Mouse (Mus musculus) neural tube, embryonic 14.5 days (tissue): ENCODE data around the gene Myo1e. TPM values are rescaled to one million over a fixed set of nuclear protein-coding genes. Genes with fewer than 3 reads are reported as not detected.

Source experiments
- ATAC-seq: fragments of 200-750 bp; cut with Nextera tagmentation; 2 replicates; pipeline ENCODE4 v1.8.0; 2017; ENCODE audit warnings: low read depth, mild to moderate bottlenecking, moderate TSS enrichment, moderate library complexity
- H3K27ac ChIP-seq: fragments of 300-500 bp; sonication (generic); 2 replicates; pipeline ENCODE4 v1.5.1; 2014; ENCODE audit warnings: low read depth, mild to moderate bottlenecking, control low read depth, low read length, moderate library complexity, mixed read lengths
- H3K27me3 ChIP-seq: fragments of 300-500 bp; sonication (generic); 2 replicates; pipeline ENCODE4 v1.6.1; 2014; ENCODE audit warnings: low read length; ENCODE audit not compliant: control insufficient read depth, insufficient read depth
- H3K36me3 ChIP-seq: fragments of 300-500 bp; sonication (generic); 2 replicates; pipeline ENCODE4 v1.6.1; 2014; ENCODE audit warnings: low read length, mixed read lengths; ENCODE audit not compliant: control insufficient read depth, insufficient read depth
- H3K4me1 ChIP-seq: fragments of 300-500 bp; sonication (generic); 2 replicates; pipeline ENCODE4 v1.6.1; 2014; ENCODE audit warnings: low read length; ENCODE audit not compliant: control insufficient read depth, insufficient read depth
- H3K4me2 ChIP-seq: fragments of 300-500 bp; sonication (generic); 2 replicates; pipeline ENCODE4 v1.6.1; 2014; ENCODE audit warnings: mild to moderate bottlenecking, low read depth, low read length, control low read depth
- H3K4me3 ChIP-seq: fragments of 300-500 bp; sonication (generic); 2 replicates; pipeline ENCODE4 v1.5.1; 2014; ENCODE audit warnings: low read depth, low read length, control low read depth, mixed read lengths
- H3K9ac ChIP-seq: fragments of 300-500 bp; sonication (generic); replicated peaks from 2 replicates; pipeline ENCODE4 v1.6.1; 2014; ENCODE audit warnings: low read depth, mild to moderate bottlenecking, control low read depth, low read length, mixed read lengths
- H3K9me3 ChIP-seq: fragments of 300-500 bp; sonication (generic); 2 replicates; pipeline ENCODE4 v1.6.1; 2016; ENCODE audit warnings: low read length; ENCODE audit not compliant: control insufficient read depth
- WGBS: fragments of 180-500 bp; shearing (Covaris S2); extraction: QIAGEN DNeasy Blood & Tissue Kit; methylation state at CpG from one replicate; pipeline ENCODE4 v1.1.7; 2014; 5-methylcytosine and 5-hydroxymethylcytosine counted together
- polyA plus RNA-seq: library from polyadenylated mRNA; unstranded; fragments of >200 nt; fragmentation: Nextera tagmentation; extraction: Ambion mirVana; gene quantifications from 2 replicates; pipeline ENCODE4 v1.2.1, GENCODE M21; 2014

The Myo1e gene
- polyA plus RNA-seq, 1 experiment from 2014 or later: 3.6 TPM

DNA sequence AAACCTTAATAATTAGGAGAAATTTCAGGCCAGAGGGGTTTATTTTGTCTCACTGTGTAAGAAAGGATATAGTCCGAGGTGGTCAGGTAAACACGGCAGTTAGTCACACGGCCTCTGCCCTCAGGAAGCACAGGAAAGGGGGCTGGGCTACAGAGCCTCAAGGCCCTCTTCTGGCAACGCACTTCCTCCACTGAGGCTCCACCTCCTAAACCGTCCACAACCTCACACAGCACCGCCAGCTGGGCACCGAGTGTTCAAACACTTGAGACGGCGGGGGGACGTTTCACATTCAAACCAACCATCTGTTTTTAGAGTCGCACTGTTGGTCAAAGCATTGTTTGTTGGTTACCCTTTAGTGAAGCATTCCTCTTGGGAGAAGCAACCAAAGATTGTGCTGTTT lies 12.5 kb upstream of the Myo1e start:
- Histone ChIP-seq H3K36me3 (no peaks in the 10 kb centered on the region), H3K27ac (no peak overlapping the region), H3K9ac (no peak overlapping the region), H3K4me3 (no peak overlapping the region), H3K4me2 (no peak overlapping the region), H3K9me3 (no peaks in the 10 kb centered on the region), H3K4me1 (no peaks in the 10 kb centered on the region), H3K27me3 (no peaks in the 10 kb centered on the region)
- WGBS: 80% methylated on average over 11 of the region's 11 CpGs
- ATAC-seq: no peak

DNA sequence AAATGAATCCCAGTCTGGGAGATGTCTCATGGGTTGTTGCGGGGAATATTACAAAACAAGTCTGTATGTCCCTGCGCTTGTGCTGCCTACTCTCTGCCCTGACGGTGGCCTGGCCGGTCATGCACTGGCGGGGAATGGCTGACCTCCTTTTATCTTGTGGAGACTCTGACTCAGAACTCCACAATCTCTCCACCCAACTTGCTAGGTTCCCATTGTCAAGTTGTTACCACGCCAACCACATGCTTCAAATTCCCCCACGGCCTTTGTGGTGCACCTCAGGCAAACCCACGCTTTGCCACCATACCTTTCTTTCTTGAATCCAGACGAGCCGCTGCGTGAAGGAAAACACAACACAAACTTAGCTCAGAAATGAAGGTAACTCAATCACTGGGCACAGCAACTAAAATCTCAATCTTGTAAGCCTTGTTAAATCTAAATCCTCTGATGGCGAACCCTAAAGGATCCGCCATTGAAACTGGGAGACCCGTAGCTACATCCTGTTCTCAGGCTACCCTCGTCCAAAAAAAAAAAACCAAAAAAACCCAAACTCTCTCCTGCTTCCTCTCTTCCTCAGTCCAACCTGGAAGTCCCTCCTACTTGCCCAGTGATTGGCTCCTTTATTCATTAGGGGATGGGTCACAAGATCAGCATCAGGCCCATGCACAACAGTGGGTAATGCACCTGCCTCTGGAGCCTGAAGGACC lies 10.0 kb upstream of the Myo1e start:
- H3K4me3 ChIP-seq: no peak overlapping the region

DNA sequence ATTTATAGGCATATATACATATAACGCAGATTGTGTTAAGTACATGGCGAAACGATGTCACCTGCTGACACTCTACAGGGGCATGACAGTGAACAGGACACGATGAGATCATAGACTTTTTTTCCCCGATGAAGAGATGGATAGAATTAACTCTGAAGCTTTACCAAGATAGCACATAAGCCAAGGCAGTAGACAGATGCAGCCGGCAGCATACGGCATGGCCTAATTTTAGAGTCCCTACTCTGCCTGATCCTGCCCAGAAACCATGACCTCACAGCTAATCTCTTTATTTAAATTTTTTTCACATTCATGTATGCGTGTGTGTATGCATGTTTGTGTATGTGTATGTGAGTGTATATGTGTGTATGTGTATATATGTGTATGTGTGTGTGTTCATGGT lies 9.2 kb upstream of the Myo1e start:
- Histone ChIP-seq H3K27me3 (no peaks in the 10 kb centered on the region), H3K9me3 (no peaks in the 10 kb centered on the region), H3K9ac (no peak overlapping the region), H3K4me2 (no peak overlapping the region), H3K4me3 (no peak overlapping the region), H3K36me3 (no peaks in the 10 kb centered on the region), H3K4me1 (no peaks in the 10 kb centered on the region), H3K27ac (no peak overlapping the region)
- no peak for ATAC-seq
- WGBS: 92% methylated on average over 8 of the region's 8 CpGs

More for the DNA sequence above, 10.0 kb upstream of the Myo1e start:
- WGBS: 86% methylated on average over 15 of the region's 15 CpGs
- Histone ChIP-seq H3K27me3 (no peaks in the 10 kb centered on the region), H3K36me3 (no peaks in the 10 kb centered on the region), H3K4me2 (no peak overlapping the region), H3K27ac (no peak overlapping the region), H3K4me1 (no peaks in the 10 kb centered on the region), H3K9ac (no peak overlapping the region), H3K9me3 (no peaks in the 10 kb centered on the region)
- ATAC-seq: no peak

DNA sequence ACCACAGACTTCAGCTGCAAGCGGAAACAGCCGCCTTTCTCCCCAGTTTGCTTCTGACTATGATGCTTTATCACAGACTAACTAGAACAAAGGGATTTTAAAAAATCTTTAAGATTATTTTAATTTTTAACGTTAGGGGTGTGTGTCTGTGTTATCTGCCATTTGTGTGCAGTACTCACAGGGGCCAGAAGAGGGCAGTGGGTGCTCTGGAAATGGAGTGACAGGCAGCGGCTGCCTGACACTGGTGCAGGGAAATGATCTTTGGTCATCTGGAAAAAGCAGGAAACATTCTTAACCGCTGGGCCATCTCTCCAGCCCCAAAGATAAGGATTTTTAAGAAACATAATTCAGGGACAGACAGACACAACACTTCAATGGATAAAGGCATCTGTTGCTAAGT lies 4.4 kb upstream of the Myo1e start:
- ATAC-seq: no peak
- Histone ChIP-seq H3K9me3 (no peaks in the 10 kb centered on the region), H3K4me2 (no peak overlapping the region), H3K9ac (no peak overlapping the region), H3K4me3 (no peak overlapping the region), H3K27me3 (no peaks in the 10 kb centered on the region), H3K27ac (no peak overlapping the region), H3K4me1 (0 out of 2 replicates have a peak, but pooled peaks cover under 1% of the 10 kb centered on the region), H3K36me3 (no peaks in the 10 kb centered on the region)
- WGBS: 67% methylated on average over 5 of the region's 5 CpGs

DNA sequence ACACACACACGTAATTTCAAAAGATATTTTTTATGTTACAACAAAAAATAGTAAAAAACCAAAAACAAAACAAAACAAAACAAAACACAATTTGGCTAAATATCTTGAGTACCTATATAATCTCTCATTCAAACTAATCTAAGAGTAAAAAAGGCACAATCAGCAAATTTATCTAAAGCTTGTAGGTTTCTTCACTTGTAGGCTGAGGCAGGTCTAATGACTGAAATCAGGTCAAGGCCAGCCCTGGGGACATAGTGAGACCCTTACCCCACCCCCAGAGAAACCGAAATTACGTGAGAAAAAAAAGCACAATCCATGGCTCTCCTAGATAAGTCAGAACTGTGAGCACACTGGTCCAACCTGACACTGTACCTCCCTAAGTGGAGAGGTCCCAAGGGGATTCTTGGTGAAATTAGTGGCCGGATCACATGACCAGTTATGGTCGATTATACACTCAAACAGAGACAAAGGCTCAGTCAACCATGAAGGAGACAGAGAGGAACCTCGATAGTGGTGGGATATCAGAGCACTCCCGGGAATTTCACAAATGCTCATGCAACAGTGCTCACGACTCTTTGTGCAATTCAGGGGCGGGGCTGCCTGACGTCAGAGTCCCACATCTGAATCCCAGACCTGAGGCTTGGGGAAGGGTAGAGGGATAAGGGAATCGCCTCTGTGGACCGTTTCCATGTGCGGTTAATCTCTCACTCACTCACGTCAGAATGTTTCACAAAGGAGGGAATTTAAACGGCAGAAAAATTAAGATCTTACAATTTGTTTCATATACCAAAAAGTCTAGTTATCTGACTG lies 3.7 kb upstream of the Myo1e start:
- whole genome bisulfite sequencing: 53% methylated on average over 15 of the region's 15 CpGs

DNA sequence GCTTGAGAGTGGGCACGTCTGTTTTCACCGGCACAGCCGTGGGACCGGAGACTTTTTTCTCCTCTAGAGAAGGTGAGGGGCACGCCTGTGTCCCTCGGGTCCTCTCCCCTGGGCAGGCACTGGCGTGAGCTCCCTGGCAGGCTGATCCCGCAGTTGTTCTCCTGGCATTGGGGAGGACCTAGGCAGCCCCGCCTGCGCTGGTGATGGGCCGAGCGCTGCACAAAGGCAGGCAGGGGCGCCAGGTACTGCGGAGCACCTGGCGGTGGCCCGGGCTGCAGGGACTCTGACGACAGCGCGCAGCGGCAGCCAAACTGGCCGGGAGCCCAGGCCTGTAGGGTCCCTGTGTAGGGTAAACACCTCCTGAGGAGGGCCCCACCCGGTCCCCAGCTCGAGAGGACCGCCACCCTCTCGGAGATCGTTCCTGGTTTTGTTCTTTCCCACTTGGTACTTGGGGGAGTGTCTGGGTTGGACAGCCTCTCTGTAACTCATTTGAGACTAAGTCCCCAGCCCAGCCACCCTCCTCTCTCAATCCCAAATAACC lies 901 bp downstream of the Myo1e start:
- Histone ChIP-seq H3K27me3 (0 out of 2 replicates have a peak, but pooled peaks cover 2% of the 10 kb centered on the region), H3K27ac (peak overlapping the region; percentile 60; the same call in 1 of the 2 replicates), H3K4me3 (peak overlapping the region; percentile 46), H3K4me1 (peaks cover 6% of the 10 kb centered on the region; the same call in 1 of the 2 replicates), H3K9ac (peak overlapping the region; percentile 47), H3K4me2 (peak overlapping the region; percentile 85), H3K9me3 (no peaks in the 10 kb centered on the region), H3K36me3 (no peaks in the 10 kb centered on the region)
- peak; percentile 35; the same call in 1 of the 2 replicates for ATAC-seq
- WGBS: 0% methylated on average over 25 of the region's 26 CpGs

More for the DNA sequence above, 3.7 kb upstream of the Myo1e start:
- H3K27ac ChIP-seq: no peak overlapping the region
- no peak overlapping the region for H3K4me2 ChIP-seq
- no peak overlapping the region for H3K4me3 ChIP-seq
- H3K4me1 ChIP-seq: peaks cover 6% of the 10 kb centered on the region; the same call in 1 of the 2 replicates
- no peaks in the 10 kb centered on the region for H3K9me3 ChIP-seq
- no peaks in the 10 kb centered on the region for H3K36me3 ChIP-seq
- no peak for ATAC-seq
- H3K9ac ChIP-seq: no peak overlapping the region
- 0 out of 2 replicates have a peak, but pooled peaks cover 2% of the 10 kb centered on the region for H3K27me3 ChIP-seq

DNA sequence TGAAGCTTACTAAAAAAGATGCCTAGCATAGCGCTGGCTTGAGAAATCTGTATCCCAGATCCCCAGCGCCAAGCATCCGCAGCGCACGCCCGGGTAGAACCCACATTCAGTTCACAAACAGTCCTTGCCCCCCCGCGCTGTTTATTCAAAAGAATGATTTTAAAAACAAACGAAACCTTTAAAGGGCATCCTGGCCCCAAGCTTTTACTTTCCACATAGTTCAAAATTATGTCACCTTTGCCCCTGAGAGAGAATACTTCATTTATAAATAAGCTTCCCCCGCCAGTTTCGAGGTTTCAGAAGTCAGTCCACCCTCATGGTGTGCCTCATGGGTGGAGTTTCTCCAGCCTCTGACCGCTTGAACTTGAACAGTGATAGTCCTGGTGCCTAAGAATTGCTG lies 1.6 kb downstream of the Myo1e start:
- 15% methylated on average over 12 of the region's 12 CpGs for WGBS
- no peak for ATAC-seq
- Histone ChIP-seq H3K27me3 (0 out of 2 replicates have a peak, but pooled peaks cover 2% of the 10 kb centered on the region), H3K27ac (no peak overlapping the region), H3K36me3 (no peaks in the 10 kb centered on the region), H3K4me1 (peaks cover 6% of the 10 kb centered on the region; the same call in 1 of the 2 replicates), H3K9ac (peak overlapping the region; percentile 47; the same call in 1 of the 2 replicates), H3K9me3 (no peaks in the 10 kb centered on the region), H3K4me2 (peak overlapping the region; percentile 85), H3K4me3 (peak overlapping the region; percentile 46)

DNA sequence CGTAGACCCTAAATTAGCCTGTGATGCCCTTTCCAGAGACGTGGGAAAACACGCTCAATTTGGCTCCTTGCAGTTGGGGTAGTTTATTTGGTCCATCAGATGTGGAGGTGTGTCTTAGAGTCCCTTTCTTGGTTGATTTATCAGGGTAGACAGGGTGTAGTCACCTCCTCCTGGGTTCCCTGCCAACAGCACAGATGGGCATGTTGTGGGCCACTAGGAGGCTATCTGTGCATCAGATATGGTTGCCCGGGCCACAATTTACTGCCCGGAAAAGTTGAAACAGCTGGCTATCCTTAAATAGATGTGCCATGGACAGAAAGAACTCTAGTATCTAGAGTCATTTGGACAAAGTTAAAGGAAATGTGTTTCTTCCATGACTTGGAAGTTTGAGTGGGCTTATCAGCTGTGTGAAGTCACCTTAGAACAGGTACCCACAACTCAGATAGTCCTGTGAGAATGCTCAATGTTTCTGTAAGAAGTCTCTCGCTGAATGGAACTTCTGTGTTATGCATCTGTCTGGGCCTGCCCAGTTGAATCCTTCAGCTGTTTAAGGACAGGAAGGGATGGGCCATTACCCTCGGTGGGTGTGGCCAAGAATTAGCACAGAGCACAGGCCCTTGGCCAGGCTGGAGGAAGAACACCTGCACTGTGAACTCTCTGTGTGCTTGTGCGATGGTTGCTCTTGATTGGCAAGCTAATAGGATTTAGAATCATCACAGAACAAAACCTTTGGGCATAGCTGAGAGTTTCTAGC lies 2.3 kb downstream of the Myo1e start:
- 64% methylated on average over 8 of the region's 8 CpGs for WGBS
- no peak overlapping the region for H3K4me3 ChIP-seq
- no peak for ATAC-seq

More for the DNA sequence above, 2.3 kb downstream of the Myo1e start:
- Histone ChIP-seq H3K4me1 (peaks cover 6% of the 10 kb centered on the region; the same call in 1 of the 2 replicates), H3K27me3 (0 out of 2 replicates have a peak, but pooled peaks cover 2% of the 10 kb centered on the region), H3K27ac (no peak overlapping the region), H3K4me2 (peak overlapping the region; percentile 85; the same call in 1 of the 2 replicates), H3K36me3 (no peaks in the 10 kb centered on the region), H3K9ac (no peak overlapping the region), H3K9me3 (no peaks in the 10 kb centered on the region)
